Mouse (Mus musculus) heart, embryonic 16.5 days (tissue): ENCODE measurements around the gene Olfr678. TPM values are rescaled to one million over a fixed set of nuclear protein-coding genes. Genes with fewer than 3 reads are reported as not detected.
"Not testable (repeated sequence)": the region's sequence is repeated elsewhere in the genome, so short reads cannot be mapped to it uniquely, and the experiment has no call there.

ENCODE experiments used
- ATAC-seq: fragments of 200-750 bp; cut with Nextera tagmentation; replicated peaks from 2 replicates; pipeline ENCODE4 v1.8.0; 2017; ENCODE audit warnings: moderate number of reproducible peaks; ENCODE audit not compliant: insufficient read depth, low FRiP score; ENCODE audit errors: extremely low read depth
- H3K27ac ChIP-seq: fragments of 300-500 bp; sonication (generic); 2 replicates; pipeline ENCODE4 v1.5.1; 2014; ENCODE audit warnings: mild to moderate bottlenecking, low read length, control low read depth, moderate library complexity
- H3K27me3 ChIP-seq: fragments of 300-500 bp; sonication (generic); 2 replicates; pipeline ENCODE4 v1.6.1; 2014; ENCODE audit warnings: low read length, mixed read lengths; ENCODE audit not compliant: control insufficient read depth, insufficient read depth
- H3K36me3 ChIP-seq: fragments of 300-500 bp; sonication (generic); 2 replicates; pipeline ENCODE4 v1.6.1; 2014; ENCODE audit not compliant: control insufficient read depth, insufficient read depth
- H3K4me1 ChIP-seq: fragments of 300-500 bp; sonication (generic); 2 replicates; pipeline ENCODE4 v1.6.1; 2014; ENCODE audit warnings: low read length, mixed read lengths; ENCODE audit not compliant: control insufficient read depth, insufficient read depth
- H3K4me2 ChIP-seq: fragments of 300-500 bp; sonication (generic); 2 replicates; pipeline ENCODE4 v1.6.1; 2014; ENCODE audit warnings: low read depth, mild to moderate bottlenecking, control low read depth, low read length
- H3K4me3 ChIP-seq: fragments of 300-500 bp; sonication (generic); 2 replicates; pipeline ENCODE4 v1.5.1; 2014; ENCODE audit warnings: mild to moderate bottlenecking, control low read depth, low read length
- H3K9ac ChIP-seq: fragments of 300-500 bp; sonication (generic); 2 replicates; pipeline ENCODE4 v1.6.1; 2014; ENCODE audit warnings: low read length, control low read depth
- H3K9me3 ChIP-seq: fragments of 300-500 bp; sonication (generic); replicated peaks from 2 replicates; pipeline ENCODE4 v1.6.1; 2016; ENCODE audit warnings: low read length; ENCODE audit not compliant: control insufficient read depth
- WGBS: fragments of 180-500 bp; shearing (Covaris S2); extraction: QIAGEN DNeasy Blood & Tissue Kit; methylation state at CpG from one replicate; pipeline ENCODE4 v1.1.7; 2014; 5-methylcytosine and 5-hydroxymethylcytosine counted together
- polyA plus RNA-seq: library from polyadenylated mRNA; unstranded; fragments of >200 nt; fragmentation: Nextera tagmentation; extraction: Ambion mirVana; gene quantifications from 2 replicates; pipeline ENCODE4 v1.2.1, GENCODE M21; 2015

The Olfr678 gene
- polyA plus RNA-seq, result not detected in 2 replicates

GRCm38 (mm10) chr7:105064175-105064574 is at the start of gene Olfr678:
Gene Olfr678 (plus strand): TSS chr7:105064475.
- no peaks in the 10 kb centered on the region for H3K36me3 ChIP-seq
- no peak within 1 kb of the TSS for H3K27ac ChIP-seq
- H3K9me3 ChIP-seq, result no peaks in the 10 kb centered on the region
- no peak for ATAC-seq
- no peak within 1 kb of the TSS for H3K9ac ChIP-seq
- WGBS, result 85% methylated on average over 1 of the region's 1 CpGs
- no peak within 1 kb of the TSS for H3K4me3 ChIP-seq
- no peaks in the 10 kb centered on the region for H3K27me3 ChIP-seq
- H3K4me1 ChIP-seq, result no peaks in the 10 kb centered on the region
- no peak within 1 kb of the TSS for H3K4me2 ChIP-seq

- Histone ChIP-seq H3K27me3 (no peaks in the 10 kb centered on the region), H3K4me1 (no peaks in the 10 kb centered on the region), H3K4me2 (no peak overlapping the region), H3K9ac (no peak overlapping the region), H3K4me3 (no peak overlapping the region), H3K9me3 (no peaks in the 10 kb centered on the region), H3K36me3 (no peaks in the 10 kb centered on the region), H3K27ac (no peak overlapping the region)
- 53% methylated on average over 1 of the region's 1 CpGs for WGBS
- no peak for ATAC-seq
Measured at GRCm38 (mm10) chr7:105022530-105022929, 41.7 kb upstream of the Olfr678 start.

- H3K4me3 ChIP-seq, result no peak within 1 kb of the TSS
- no peaks in the 10 kb centered on the region for H3K4me1 ChIP-seq
- H3K9ac ChIP-seq, result no peak within 1 kb of the TSS
- H3K36me3 ChIP-seq, result no peaks in the 10 kb centered on the region
- H3K27me3 ChIP-seq, result no peaks in the 10 kb centered on the region
- H3K9me3 ChIP-seq, result no peaks in the 10 kb centered on the region
- ATAC-seq, result no peak
- no peak within 1 kb of the TSS for H3K4me2 ChIP-seq
- H3K27ac ChIP-seq, result no peak within 1 kb of the TSS
- WGBS, result 76% methylated on average over 1 of the region's 1 CpGs
Measured at GRCm38 (mm10) chr7:105028360-105028759, 35.9 kb upstream of the Olfr678 start, which contains the start of gene Olfr675. Gene Olfr675 (minus strand): TSS chr7:105028460.

GRCm38 (mm10) chr7:105032398-105032797 is 31.9 kb upstream of the Olfr678 start, which contains the start of gene Olfr676:
Gene Olfr676 (plus strand): TSS chr7:105032698.
- Histone ChIP-seq H3K4me1 (no peaks in the 10 kb centered on the region), H3K4me3 (no peak within 1 kb of the TSS), H3K27me3 (no peaks in the 10 kb centered on the region), H3K36me3 (no peaks in the 10 kb centered on the region), H3K27ac (no peak within 1 kb of the TSS), H3K9me3 (no peaks in the 10 kb centered on the region), H3K9ac (no peak within 1 kb of the TSS), H3K4me2 (no peak within 1 kb of the TSS)
- ATAC-seq, result no peak

GRCm38 (mm10) chr7:105033836-105034235 is 30.4 kb upstream of the Olfr678 start:
- ATAC-seq, H3K4me1 ChIP-seq, H3K36me3 ChIP-seq, H3K27ac ChIP-seq, H3K27me3 ChIP-seq, H3K9me3 ChIP-seq, H3K9ac ChIP-seq, H3K4me2 ChIP-seq, H3K4me3 ChIP-seq: not testable (repeated sequence)
- 47% methylated on average over 5 of the region's 5 CpGs for WGBS

GRCm38 (mm10) chr7:105058951-105059350 is 5.3 kb upstream of the Olfr678 start:
- no peaks in the 10 kb centered on the region for H3K4me1 ChIP-seq
- H3K4me2 ChIP-seq, result no peak overlapping the region
- no peaks in the 10 kb centered on the region for H3K9me3 ChIP-seq
- H3K9ac ChIP-seq, result no peak overlapping the region
- H3K36me3 ChIP-seq, result no peaks in the 10 kb centered on the region
- no peaks in the 10 kb centered on the region for H3K27me3 ChIP-seq
- H3K4me3 ChIP-seq, result no peak overlapping the region
- H3K27ac ChIP-seq, result no peak overlapping the region
- no peak for ATAC-seq

GRCm38 (mm10) chr7:105080905-105081304 is 16.6 kb downstream of the Olfr678 start, which contains the start of gene Olfr679:
Gene Olfr679 (plus strand): TSS chr7:105081205.
- H3K4me3 ChIP-seq, result no peak within 1 kb of the TSS
- no peaks in the 10 kb centered on the region for H3K4me1 ChIP-seq
- ATAC-seq, result no peak
- H3K9me3 ChIP-seq, result no peaks in the 10 kb centered on the region
- H3K27me3 ChIP-seq, result no peaks in the 10 kb centered on the region
- no peak within 1 kb of the TSS for H3K4me2 ChIP-seq
- H3K27ac ChIP-seq, result no peak within 1 kb of the TSS
- 54% methylated on average over 1 of the region's 1 CpGs for WGBS
- H3K9ac ChIP-seq, result no peak within 1 kb of the TSS
- H3K36me3 ChIP-seq, result no peaks in the 10 kb centered on the region

- H3K4me3 ChIP-seq, H3K27me3 ChIP-seq, H3K9ac ChIP-seq, H3K27ac ChIP-seq, ATAC-seq, H3K4me1 ChIP-seq, H3K4me2 ChIP-seq, H3K36me3 ChIP-seq, H3K9me3 ChIP-seq: not testable (repeated sequence)
Measured at GRCm38 (mm10) chr7:105092717-105093116, 28.4 kb downstream of the Olfr678 start, which contains the start of gene Olfr680-ps1. Gene Olfr680-ps1 (minus strand): TSS chr7:105092817.

- Histone ChIP-seq H3K36me3 (no peaks in the 10 kb centered on the region), H3K4me2 (no peak within 1 kb of the TSS), H3K4me3 (no peak within 1 kb of the TSS), H3K9me3 (no peaks in the 10 kb centered on the region), H3K4me1 (no peaks in the 10 kb centered on the region), H3K27me3 (no peaks in the 10 kb centered on the region), H3K27ac (no peak within 1 kb of the TSS), H3K9ac (no peak within 1 kb of the TSS)
- no peak for ATAC-seq
Measured at GRCm38 (mm10) chr7:105116536-105116935, 52.3 kb downstream of the Olfr678 start, which contains the start of gene Olfr681. Gene Olfr681 (plus strand): TSS chr7:105116836.
